ENCODE assay signal across 8 mouse cellular contexts in the genomic region with DNA sequence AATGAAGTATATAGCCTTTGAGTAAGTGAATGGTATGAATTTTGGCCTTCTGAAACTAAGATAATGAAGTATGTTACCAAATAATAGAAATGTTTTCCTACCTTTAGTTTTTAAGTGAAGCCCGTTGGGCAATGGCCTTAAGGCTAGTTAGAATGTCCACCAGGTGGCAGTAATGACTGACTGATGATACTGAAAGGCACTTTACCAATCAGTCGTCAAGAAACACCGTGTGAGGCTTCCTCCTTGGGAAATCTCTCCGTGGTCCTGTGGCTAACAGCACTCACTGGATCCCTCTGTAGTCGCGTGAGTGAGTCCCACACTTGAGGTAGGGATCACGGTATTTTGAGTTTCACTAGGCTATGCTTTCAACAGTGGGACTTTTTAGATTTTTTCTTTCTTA. TPM values are rescaled to one million over a fixed set of nuclear protein-coding genes. Genes with fewer than 3 reads are reported as not detected.
DNase-seq lines count a peak whose midpoint lies in the region; ATAC-seq and TF ChIP-seq lines count a peak whose summit lies in the region.

No protein-coding gene starts in this region.

- H3K36me3 ChIP-seq in intestine, embryonic 16.5 days (ENCODE audit: control insufficient read depth, insufficient read depth, low read length): no peaks in the 10 kb centered on the region
- peaks cover 6% of the 10 kb centered on the region for H3K36me3 ChIP-seq in midbrain, embryonic 16.5 days (ENCODE audit: control insufficient read depth, insufficient read depth, low read length)
- H3K36me3 ChIP-seq in stomach, embryonic 16.5 days (ENCODE audit: control insufficient read depth, insufficient read depth, low read length): peaks cover 5% of the 10 kb centered on the region; the same call in 1 of the 2 replicates

- H3K9me3 ChIP-seq in intestine, embryonic 16.5 days (ENCODE audit: control insufficient read depth, low read length): no peaks in the 10 kb centered on the region
- H3K9me3 ChIP-seq in midbrain, embryonic 16.5 days (replicated peaks; ENCODE audit: control insufficient read depth, low read length, poor library complexity, severe bottlenecking): no peaks in the 10 kb centered on the region
- H3K9me3 ChIP-seq in stomach, embryonic 16.5 days (replicated peaks; ENCODE audit: control insufficient read depth, low read length): no peaks in the 10 kb centered on the region

- intact Hi-C loops in left cerebral cortex, postnatal 25 days (cut with DNase I): loop anchor here (1.0 kb wide), 1 partner anchor 142 kb away; no protein-coding TSS in a partner anchor

- H3K27ac ChIP-seq in cerebellum, adult 2 months (ENCODE audit: insufficient read depth, low read length): no peak overlapping the region
- no peak overlapping the region for H3K27ac ChIP-seq in intestine, embryonic 16.5 days (ENCODE audit: low read length)
- no peak overlapping the region for H3K27ac ChIP-seq in midbrain, embryonic 16.5 days (ENCODE audit: low read length)
- H3K27ac ChIP-seq in stomach, embryonic 16.5 days (ENCODE audit: low read length): no peak overlapping the region

- peak; percentile 65 for TF ChIP-seq CTCF in cerebellum, adult 2 months (IDR thresholded peaks at IDR 0.05; ENCODE audit: borderline replicate concordance, insufficient read depth, low read depth, low read length)

- no peak for TF ChIP-seq POLR2A in cerebellum, adult 2 months (IDR thresholded peaks at IDR 0.05; ENCODE audit: borderline replicate concordance, insufficient read depth, low read length)

- H3K4me1 ChIP-seq in cerebellum, adult 2 months (ENCODE audit: control insufficient read depth, insufficient read depth, low read length): peaks cover 13% of the 10 kb centered on the region
- H3K4me1 ChIP-seq in intestine, embryonic 16.5 days (ENCODE audit: control insufficient read depth, insufficient read depth, low read length): no peaks in the 10 kb centered on the region
- H3K4me1 ChIP-seq in midbrain, embryonic 16.5 days (ENCODE audit: control insufficient read depth, insufficient read depth, low read length): no peaks in the 10 kb centered on the region
- no peaks in the 10 kb centered on the region for H3K4me1 ChIP-seq in stomach, embryonic 16.5 days (ENCODE audit: control insufficient read depth, insufficient read depth, low read length)

- peak; percentile 72 for ATAC-seq in intestine, embryonic 16.5 days
- peak; percentile 72; the same call in 1 of the 2 replicates for ATAC-seq in midbrain, embryonic 16.5 days
- peak; percentile 60; the same call in 1 of the 2 replicates for ATAC-seq in stomach, embryonic 16.5 days (ENCODE audit: insufficient read depth, low FRiP score)

- H3K4me2 ChIP-seq in intestine, embryonic 16.5 days (ENCODE audit: low read depth, low read length): no peak overlapping the region
- H3K4me2 ChIP-seq in midbrain, embryonic 16.5 days (ENCODE audit: low read length): no peak overlapping the region
- no peak overlapping the region for H3K4me2 ChIP-seq in stomach, embryonic 16.5 days (ENCODE audit: low read depth, low read length)

- H3K27me3 ChIP-seq in cerebellum, adult 2 months (ENCODE audit: control insufficient read depth, insufficient read depth, low read length): no peaks in the 10 kb centered on the region
- H3K27me3 ChIP-seq in intestine, embryonic 16.5 days (replicated peaks; ENCODE audit: control insufficient read depth, insufficient read depth, low read length): no peaks in the 10 kb centered on the region
- no peaks in the 10 kb centered on the region for H3K27me3 ChIP-seq in midbrain, embryonic 16.5 days (ENCODE audit: control insufficient read depth, insufficient read depth, low read depth, low read length)
- no peaks in the 10 kb centered on the region for H3K27me3 ChIP-seq in stomach, embryonic 16.5 days (ENCODE audit: control insufficient read depth, insufficient read depth, low read length)

- H3K9ac ChIP-seq in intestine, embryonic 16.5 days (ENCODE audit: low read depth, low read length): no peak overlapping the region
- H3K9ac ChIP-seq in midbrain, embryonic 16.5 days (ENCODE audit: low read depth, low read length): no peak overlapping the region
- H3K9ac ChIP-seq in stomach, embryonic 16.5 days (ENCODE audit: low read length): no peak overlapping the region

- WGBS in cerebellum, adult 2 months: 8% methylated on average over 7 of the region's 7 CpGs
- WGBS in intestine, embryonic 16.5 days: 25% methylated on average over 7 of the region's 7 CpGs
- WGBS in midbrain, embryonic 16.5 days: 25% methylated on average over 7 of the region's 7 CpGs
- 23% methylated on average over 7 of the region's 7 CpGs for WGBS in stomach, embryonic 16.5 days

- H3K4me3 ChIP-seq in cerebellum, adult 2 months (replicated peaks; ENCODE audit: insufficient read depth, low read depth, low read length): no peak overlapping the region
- no peak overlapping the region for H3K4me3 ChIP-seq in intestine, embryonic 16.5 days (ENCODE audit: low read length)
- no peak overlapping the region for H3K4me3 ChIP-seq in midbrain, embryonic 16.5 days (ENCODE audit: low read depth, low read length)
- H3K4me3 ChIP-seq in stomach, embryonic 16.5 days (replicated peaks; ENCODE audit: low read length): no peak overlapping the region

- peak; percentile 61 to 64 for DNase-seq in B cell, adult 2 months
- DNase-seq in Muller cell, postnatal 12 days (ENCODE audit: inconsistent ontology term): peak; percentile 30
- DNase-seq in cerebellum, adult 2 months: peak; percentile 70 to 79
- peak; percentile 57 to 90 for DNase-seq in frontal cortex, adult 2 months (ENCODE audit: extremely low spot score in 1 of 2, low spot score in 1 of 2)
- DNase-seq in left cerebral cortex, postnatal 25 days (ENCODE audit: low spot score in 2 of 2): peak; percentile 74 to 83

RNA-seq across cellular contexts. Expression of gene Nmd3, which starts 34.7 kb away (rescaled TPM):
- 27.3 and 31.5 TPM in 2 replicates for polyA plus RNA-seq in cerebellum, adult 2 months (2012; rRNA removed)
- 25.7 and 26.9 TPM in 2 replicates for polyA plus RNA-seq in frontal cortex, adult 2 months (2012; rRNA removed)
- 123 and 142 TPM in 2 replicates for polyA plus RNA-seq in intestine, embryonic 16.5 days (2015; fragmentation: Nextera tagmentation; extraction: Ambion mirVana)
- 10 to 100 TPM; 51.5 to 52.2 TPM for total RNA-seq in left cerebral cortex, postnatal 25 days (2021)
- polyA plus RNA-seq in midbrain, embryonic 16.5 days (2015; fragmentation: Nextera tagmentation; extraction: Ambion mirVana): 89.7 and 106 TPM in 2 replicates
- 125 and 130 TPM in 2 replicates for polyA plus RNA-seq in stomach, embryonic 16.5 days (2015; fragmentation: Nextera tagmentation; extraction: Ambion mirVana)
